Mouse (Mus musculus) C2C12 (cell line): ENCODE measurements at regions not wholly inside any gene's neighbourhood (a gene's known extent, or its start where the extent isn't known, plus 50 kb on each side); places are given as distances from the start of the nearest gene placed in this dataset.

Experiments
- CTCF ChIP-seq: IDR thresholded peaks from one replicate; pipeline ENCODE4 v1.5.1; 2011; ENCODE audit not compliant: control insufficient read depth, insufficient read depth, insufficient read length
- MAX ChIP-seq: IDR thresholded peaks from one replicate; pipeline ENCODE4 v1.6.1; 2011; ENCODE audit warnings: mild to moderate bottlenecking, control low read depth
- MYOD1 ChIP-seq: IDR thresholded peaks from one replicate; pipeline ENCODE4 v1.6.1; 2011; ENCODE audit warnings: low read depth; ENCODE audit not compliant: control insufficient read depth, insufficient read length
- USF1 ChIP-seq: IDR thresholded peaks from one replicate; pipeline ENCODE4 v1.6.1; 2011; ENCODE audit warnings: low read depth, mild to moderate bottlenecking, control low read depth, moderate library complexity

DNA sequence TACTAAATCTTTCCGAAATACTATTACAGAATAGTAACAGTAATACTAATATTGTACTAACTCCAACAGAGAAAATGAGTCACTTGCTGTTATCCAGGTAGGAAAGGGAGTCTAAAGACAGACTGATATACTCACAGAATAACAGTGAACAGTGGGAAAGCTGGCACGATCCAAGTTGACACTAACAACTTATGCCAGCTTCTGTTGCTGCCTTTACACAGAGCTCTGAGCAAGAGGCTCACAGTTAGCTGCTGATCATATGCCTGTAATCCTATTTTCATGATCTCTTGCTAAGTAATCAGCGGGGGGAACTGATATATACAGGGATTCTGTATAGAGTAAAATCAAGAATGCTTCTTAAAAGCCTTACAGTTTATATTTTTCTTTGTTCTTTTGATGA, 513.1 kb upstream of the Grm7 start:
- TF ChIP-seq CTCF (no peak), MYOD1 (no peak), USF1 (no peak), MAX (no peak)
